Mouse (Mus musculus) stomach, embryonic 16.5 days (tissue): ENCODE results near the gene Fbxo27. TPM values are rescaled to one million over a fixed set of nuclear protein-coding genes. Genes with fewer than 3 reads are reported as not detected.

ENCODE experiments used
- ATAC-seq: fragments of 200-750 bp; cut with Nextera tagmentation; 2 replicates; pipeline ENCODE4 v1.8.0; 2017; ENCODE audit warnings: moderate number of reproducible peaks, moderate TSS enrichment; ENCODE audit not compliant: insufficient read depth, low FRiP score
- H3K27ac ChIP-seq: fragments of 300-500 bp; sonication (generic); 2 replicates; pipeline ENCODE4 v1.5.1; 2014; ENCODE audit warnings: low read length
- H3K27me3 ChIP-seq: fragments of 300-500 bp; sonication (generic); 2 replicates; pipeline ENCODE4 v1.6.1; 2014; ENCODE audit warnings: low read length, control low read depth, mixed read lengths; ENCODE audit not compliant: control insufficient read depth, insufficient read depth
- H3K36me3 ChIP-seq: fragments of 300-500 bp; sonication (generic); 2 replicates; pipeline ENCODE4 v1.6.1; 2014; ENCODE audit warnings: low read length; ENCODE audit not compliant: control insufficient read depth, insufficient read depth
- H3K4me1 ChIP-seq: fragments of 300-500 bp; sonication (generic); 2 replicates; pipeline ENCODE4 v1.6.1; 2014; ENCODE audit warnings: low read length, control low read depth, mixed read lengths; ENCODE audit not compliant: control insufficient read depth, insufficient read depth
- H3K4me2 ChIP-seq: fragments of 300-500 bp; sonication (generic); 2 replicates; pipeline ENCODE4 v1.6.1; 2014; ENCODE audit warnings: low read depth, low read length, mixed read lengths
- H3K4me3 ChIP-seq: fragments of 300-500 bp; sonication (generic); replicated peaks from 2 replicates; pipeline ENCODE4 v1.5.1; 2014; ENCODE audit warnings: mild to moderate bottlenecking, low read length
- H3K9ac ChIP-seq: fragments of 300-500 bp; sonication (generic); 2 replicates; pipeline ENCODE4 v1.6.1; 2014; ENCODE audit warnings: low read length
- H3K9me3 ChIP-seq: fragments of 300-500 bp; sonication (generic); replicated peaks from 2 replicates; pipeline ENCODE4 v1.6.1; 2016; ENCODE audit warnings: low read length, control low read depth; ENCODE audit not compliant: control insufficient read depth
- WGBS: fragments of 180-500 bp; shearing (Covaris S2); extraction: QIAGEN DNeasy Blood & Tissue Kit; methylation state at CpG from one replicate; pipeline ENCODE4 v1.1.7; 2014; 5-methylcytosine and 5-hydroxymethylcytosine counted together
- polyA plus RNA-seq: library from polyadenylated mRNA; unstranded; fragments of >200 nt; fragmentation: Nextera tagmentation; extraction: Ambion mirVana; gene quantifications from 2 replicates; pipeline ENCODE4 v1.2.1, GENCODE M21; 2015

The Fbxo27 gene
- 3.8 and 4.8 TPM in 2 replicates for polyA plus RNA-seq

DNA sequence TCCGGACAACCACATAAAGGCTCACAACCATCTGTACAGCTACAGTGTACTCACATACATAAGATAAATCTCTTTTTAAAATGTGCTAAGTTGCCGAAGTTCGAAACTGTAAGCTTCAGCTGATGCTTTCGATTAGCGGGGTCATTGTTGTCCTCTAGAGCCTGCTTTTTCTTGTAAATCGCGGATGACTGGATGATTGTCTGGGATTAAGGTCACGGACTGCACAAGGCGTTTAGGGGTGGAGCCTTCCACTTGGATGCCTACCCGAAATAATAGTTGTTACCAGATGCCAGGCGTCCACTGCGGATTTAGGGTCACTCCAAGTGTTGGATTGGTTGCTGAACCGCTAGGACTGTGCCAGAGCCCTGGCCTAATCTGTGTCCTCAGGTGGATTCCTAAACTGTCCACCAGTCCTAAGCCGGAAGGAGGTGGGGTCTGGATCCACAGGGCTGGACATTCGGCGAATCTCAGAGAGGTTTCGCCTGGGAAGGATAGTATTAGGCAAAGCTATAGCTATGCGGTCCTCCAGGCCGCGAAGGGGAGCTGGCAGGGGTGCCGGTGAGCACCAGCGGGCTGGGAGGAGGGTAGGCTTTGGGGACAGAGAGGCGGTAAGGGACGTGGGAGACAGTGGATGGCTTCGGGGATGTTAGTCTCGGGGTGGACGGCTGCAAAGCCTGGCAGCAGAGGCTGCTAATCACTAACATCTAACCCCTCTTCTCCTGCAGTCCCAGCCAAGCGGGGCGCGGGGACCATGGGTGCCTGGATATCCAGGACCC is at the start of gene Fbxo27:
Gene Fbxo27, plus strand, starts transcription at position 305 of the 776 bp plus-strand sequence.
- Histone ChIP-seq H3K27me3 (0 out of 2 replicates have a peak, but pooled peaks cover 4% of the 10 kb centered on the region), H3K4me3 (peak within 1 kb of the TSS; percentile 50), H3K27ac (no peak within 1 kb of the TSS), H3K4me1 (no peaks in the 10 kb centered on the region), H3K4me2 (peak within 1 kb of the TSS; percentile 74), H3K9ac (peak within 1 kb of the TSS; percentile 57), H3K9me3 (no peaks in the 10 kb centered on the region), H3K36me3 (no peaks in the 10 kb centered on the region)
- 39% methylated on average over 29 of the region's 30 CpGs for WGBS
- ATAC-seq: no peak

DNA sequence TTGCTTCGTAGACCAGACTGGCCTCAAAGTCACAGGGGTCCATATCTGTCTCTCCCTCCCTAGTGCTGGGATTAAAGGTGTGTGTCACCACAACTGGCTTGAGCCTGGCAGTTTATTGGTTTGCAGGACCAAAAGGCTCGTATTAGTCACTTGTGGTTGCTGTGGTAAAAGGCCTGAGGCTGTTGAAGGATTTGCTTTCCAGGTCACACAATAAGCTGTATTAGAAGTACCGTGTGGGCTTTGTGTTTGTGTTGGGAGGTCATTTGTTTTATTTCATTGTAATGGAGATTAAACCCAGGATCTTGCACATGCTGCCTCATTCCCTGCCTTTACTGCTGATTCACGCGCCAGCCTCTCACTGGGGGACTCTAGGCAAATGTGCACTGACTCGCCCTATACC is 47.3 kb upstream of the Fbxo27 start:
- Histone ChIP-seq H3K27ac (no peak overlapping the region), H3K27me3 (no peaks in the 10 kb centered on the region), H3K9ac (no peak overlapping the region), H3K4me3 (no peak overlapping the region), H3K36me3 (no peaks in the 10 kb centered on the region), H3K4me1 (no peaks in the 10 kb centered on the region), H3K9me3 (no peaks in the 10 kb centered on the region), H3K4me2 (no peak overlapping the region)
- WGBS: 70% methylated on average over 6 of the region's 6 CpGs
- no peak for ATAC-seq

DNA sequence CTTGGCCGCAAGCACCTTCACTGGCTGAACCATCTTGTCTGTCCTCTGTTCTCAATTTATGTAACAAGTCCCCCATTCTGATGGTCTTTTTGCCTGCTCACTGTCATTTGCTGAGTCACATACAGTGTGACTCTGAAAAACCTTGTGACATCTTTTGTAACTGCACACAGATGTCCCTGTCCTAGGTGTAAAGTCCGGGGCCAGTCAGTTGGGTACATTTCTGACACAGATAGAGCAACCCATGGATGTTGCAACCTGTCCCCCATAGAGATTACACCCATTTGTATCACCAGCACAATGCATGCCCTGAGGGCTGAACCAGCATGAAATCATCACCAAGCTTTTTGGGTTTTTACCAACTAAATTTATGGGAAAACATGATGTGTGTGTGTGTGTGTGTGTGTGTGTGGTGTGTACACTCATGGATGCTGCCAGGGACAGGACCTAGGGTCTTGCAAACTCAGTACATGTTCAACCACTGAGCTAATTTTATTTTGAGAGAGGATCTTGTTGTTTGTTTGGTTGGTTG is 46.6 kb upstream of the Fbxo27 start:
- WGBS: 86% methylated on average over 2 of the region's 2 CpGs
- Histone ChIP-seq H3K27ac (no peak overlapping the region), H3K36me3 (no peaks in the 10 kb centered on the region), H3K4me2 (no peak overlapping the region), H3K9ac (no peak overlapping the region), H3K4me3 (no peak overlapping the region), H3K9me3 (no peaks in the 10 kb centered on the region), H3K27me3 (no peaks in the 10 kb centered on the region), H3K4me1 (no peaks in the 10 kb centered on the region)
- ATAC-seq: no peak

DNA sequence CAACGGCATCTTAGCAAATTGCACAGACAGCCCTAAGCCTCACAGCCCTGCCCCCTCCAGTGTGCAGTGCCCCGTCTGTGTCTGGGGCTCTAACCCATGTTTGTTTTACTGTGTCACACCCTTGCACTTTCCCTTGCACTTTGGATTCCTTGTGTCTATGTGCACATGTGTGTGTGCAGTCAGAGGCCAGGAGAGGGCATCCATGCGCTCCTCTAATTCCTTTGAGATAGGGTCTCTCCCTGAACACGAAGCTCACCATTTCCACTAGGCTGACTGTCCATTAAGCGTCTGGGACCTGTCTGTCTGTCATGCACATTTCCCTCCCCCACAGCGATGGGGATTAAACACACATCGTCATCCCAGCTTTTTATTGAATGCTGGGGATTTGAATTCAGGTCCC is 45.6 kb upstream of the Fbxo27 start:
- Histone ChIP-seq H3K27me3 (no peaks in the 10 kb centered on the region), H3K4me2 (no peak overlapping the region), H3K9me3 (no peaks in the 10 kb centered on the region), H3K27ac (no peak overlapping the region), H3K4me1 (no peaks in the 10 kb centered on the region), H3K9ac (no peak overlapping the region), H3K36me3 (no peaks in the 10 kb centered on the region), H3K4me3 (no peak overlapping the region)
- ATAC-seq: peak; percentile 13; the same call in 1 of the 2 replicates
- WGBS: 41% methylated on average over 7 of the region's 7 CpGs

DNA sequence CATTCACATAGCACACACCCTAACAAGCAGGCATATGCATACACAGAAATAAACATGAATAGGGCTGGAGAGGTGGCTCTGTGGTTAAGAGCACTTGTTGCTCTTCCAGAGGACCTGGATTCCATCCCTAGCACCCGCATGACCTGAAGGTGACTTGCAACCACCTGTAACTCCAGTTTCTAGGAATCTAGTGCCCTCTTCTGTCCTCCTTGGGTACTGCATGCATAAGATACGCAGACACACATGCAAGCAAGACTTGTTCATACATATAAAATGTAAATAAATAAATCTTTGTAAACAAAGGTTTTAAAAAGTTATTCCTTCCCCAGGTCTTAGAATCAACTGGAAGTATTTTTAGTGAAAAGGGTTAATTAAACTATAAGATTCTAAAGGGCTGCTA is 41.5 kb upstream of the Fbxo27 start:
- ATAC-seq: no peak
- Histone ChIP-seq H3K4me1 (no peaks in the 10 kb centered on the region), H3K4me2 (no peak overlapping the region), H3K4me3 (no peak overlapping the region), H3K27me3 (no peaks in the 10 kb centered on the region), H3K9ac (no peak overlapping the region), H3K9me3 (no peaks in the 10 kb centered on the region), H3K36me3 (no peaks in the 10 kb centered on the region), H3K27ac (no peak overlapping the region)
- WGBS: 88% methylated on average over 2 of the region's 2 CpGs

DNA sequence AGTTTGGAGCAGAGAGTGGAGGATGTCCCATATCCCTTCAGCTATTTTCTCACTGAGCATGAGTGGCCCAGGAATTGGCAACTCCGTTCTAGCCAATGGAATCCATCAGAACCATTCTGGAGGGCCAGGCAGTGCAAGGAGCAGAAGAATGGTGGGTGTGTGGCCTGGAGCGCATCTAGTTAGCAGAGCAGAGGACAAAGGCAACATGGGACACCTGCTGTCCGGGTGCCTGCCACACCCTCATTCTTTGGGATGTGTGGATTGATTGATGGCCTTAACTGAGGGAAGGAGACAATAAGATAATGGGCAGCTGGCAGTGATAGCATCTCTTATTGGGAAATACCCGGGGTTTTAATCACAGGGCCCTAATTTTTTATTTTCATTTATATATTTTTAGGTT is 36.2 kb upstream of the Fbxo27 start:
- no peak overlapping the region for H3K4me2 ChIP-seq
- ATAC-seq: no peak
- no peak overlapping the region for H3K9ac ChIP-seq
- no peaks in the 10 kb centered on the region for H3K27me3 ChIP-seq
- 59% methylated on average over 4 of the region's 4 CpGs for WGBS
- no peaks in the 10 kb centered on the region for H3K4me1 ChIP-seq
- no peak overlapping the region for H3K27ac ChIP-seq
- no peaks in the 10 kb centered on the region for H3K36me3 ChIP-seq
- H3K4me3 ChIP-seq: no peak overlapping the region
- H3K9me3 ChIP-seq: peaks cover under 1% of the 10 kb centered on the region; the same call in 1 of the 2 replicates

DNA sequence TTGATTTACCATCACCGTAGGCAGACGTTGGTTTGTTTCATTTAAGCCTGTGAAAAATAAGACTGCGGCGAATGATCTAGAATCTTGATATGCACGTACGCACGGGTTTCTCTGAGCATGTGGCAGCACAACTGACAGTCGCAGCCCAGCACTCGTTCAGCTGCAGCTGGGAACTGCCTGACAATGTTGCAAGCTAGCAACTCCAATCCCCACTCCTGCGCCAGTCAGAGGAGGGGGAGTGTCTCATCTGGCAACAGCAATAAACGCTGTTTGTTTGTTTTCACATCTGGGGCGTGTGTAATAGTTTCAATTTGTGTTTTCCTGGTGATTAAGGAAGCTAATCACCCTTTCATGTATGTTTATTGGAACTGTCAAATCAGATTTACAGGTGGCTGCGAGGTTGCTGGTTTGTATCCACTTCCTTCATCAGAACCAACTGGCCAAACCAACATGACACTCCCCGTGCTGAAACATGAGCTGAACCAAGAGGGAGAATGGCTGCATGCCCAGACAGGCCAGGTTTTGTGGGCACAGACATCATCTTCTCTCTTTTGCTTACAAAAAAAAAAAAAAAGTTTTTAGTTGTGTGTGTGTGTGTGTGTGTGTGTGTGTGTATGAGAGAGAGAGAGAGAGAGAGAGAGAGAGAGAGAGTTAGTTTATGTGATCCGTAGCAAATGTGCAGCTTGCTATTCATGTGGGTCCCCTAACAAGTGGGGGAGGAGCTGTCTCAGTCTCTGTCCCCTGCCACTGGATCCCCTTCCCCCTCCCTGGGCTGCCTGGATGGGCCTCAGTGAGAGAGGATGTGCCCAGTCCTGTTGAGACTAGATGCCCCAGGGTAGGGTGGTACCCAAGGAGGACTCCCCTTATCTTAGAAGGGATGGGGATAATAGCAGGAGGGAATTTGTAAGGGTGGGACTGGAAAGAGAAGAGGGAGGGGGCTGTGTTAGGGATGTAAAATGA is 26.7 kb upstream of the Fbxo27 start:
- Histone ChIP-seq H3K9me3 (peaks cover 4% of the 10 kb centered on the region; the same call in 1 of the 2 replicates), H3K36me3 (no peaks in the 10 kb centered on the region), H3K27me3 (no peaks in the 10 kb centered on the region), H3K4me3 (peak overlapping the region; percentile 9), H3K4me2 (peak overlapping the region; percentile 41), H3K27ac (peak overlapping the region; percentile 18; the same call in 1 of the 2 replicates), H3K4me1 (peaks cover 12% of the 10 kb centered on the region), H3K9ac (no peak overlapping the region; the same call in 1 of the 2 replicates)
- WGBS: 13% methylated on average over 15 of the region's 15 CpGs
- no peak for ATAC-seq

DNA sequence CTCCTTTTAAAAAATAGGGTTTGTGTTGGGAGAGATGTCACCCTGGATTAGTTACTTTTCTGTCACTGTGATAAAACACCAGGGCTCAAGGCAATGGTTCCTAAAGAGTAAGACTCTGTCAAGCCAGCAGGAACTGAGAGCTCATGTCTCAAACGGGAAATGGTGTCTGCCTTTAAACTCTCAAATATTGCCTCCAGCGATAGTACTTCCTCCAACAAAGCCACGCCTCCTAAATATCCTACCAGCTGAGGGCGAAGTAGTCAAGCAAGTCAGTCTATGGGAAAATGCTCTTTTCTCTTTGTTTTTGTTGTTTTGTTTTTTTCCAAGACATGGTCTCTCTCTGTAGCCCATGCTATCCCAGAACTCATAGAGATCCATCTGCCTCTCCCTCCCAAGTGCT is 21.5 kb upstream of the Fbxo27 start:
- no peak overlapping the region for H3K4me2 ChIP-seq
- H3K9me3 ChIP-seq: no peaks in the 10 kb centered on the region
- no peak overlapping the region for H3K4me3 ChIP-seq
- no peak for ATAC-seq
- H3K4me1 ChIP-seq: peaks cover 2% of the 10 kb centered on the region
- no peak overlapping the region for H3K9ac ChIP-seq
- H3K27me3 ChIP-seq: no peaks in the 10 kb centered on the region
- no peak overlapping the region for H3K27ac ChIP-seq
- WGBS: 46% methylated on average over 4 of the region's 4 CpGs
- no peaks in the 10 kb centered on the region for H3K36me3 ChIP-seq

DNA sequence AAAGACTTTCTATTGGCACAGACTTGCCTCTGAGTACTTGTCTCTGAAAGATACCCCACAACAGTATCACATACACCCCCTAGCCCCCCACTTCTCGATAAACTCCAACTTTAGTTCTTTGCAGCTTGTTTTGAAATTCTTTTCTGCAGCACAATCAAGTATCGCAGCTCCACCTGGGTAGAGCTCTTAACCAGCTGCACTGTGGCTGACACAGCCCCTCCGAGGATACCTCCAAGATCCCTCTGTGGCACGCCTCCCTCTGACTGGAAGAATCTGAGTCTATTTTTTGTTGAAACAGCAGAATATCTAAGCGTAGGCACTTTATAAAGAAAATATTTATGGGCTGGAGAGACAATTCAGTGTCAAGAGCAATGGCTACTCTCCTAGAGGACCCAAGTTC is 20.4 kb upstream of the Fbxo27 start:
- H3K9me3 ChIP-seq: no peaks in the 10 kb centered on the region
- H3K36me3 ChIP-seq: no peaks in the 10 kb centered on the region
- no peak overlapping the region for H3K9ac ChIP-seq
- no peaks in the 10 kb centered on the region for H3K4me1 ChIP-seq
- H3K27me3 ChIP-seq: no peaks in the 10 kb centered on the region
- WGBS: 85% methylated on average over 5 of the region's 5 CpGs
- H3K27ac ChIP-seq: no peak overlapping the region
- no peak overlapping the region for H3K4me3 ChIP-seq
- ATAC-seq: no peak
- no peak overlapping the region for H3K4me2 ChIP-seq
